Comparison of ENCODE assay signal across 16 mouse cellular contexts in the genomic region with DNA sequence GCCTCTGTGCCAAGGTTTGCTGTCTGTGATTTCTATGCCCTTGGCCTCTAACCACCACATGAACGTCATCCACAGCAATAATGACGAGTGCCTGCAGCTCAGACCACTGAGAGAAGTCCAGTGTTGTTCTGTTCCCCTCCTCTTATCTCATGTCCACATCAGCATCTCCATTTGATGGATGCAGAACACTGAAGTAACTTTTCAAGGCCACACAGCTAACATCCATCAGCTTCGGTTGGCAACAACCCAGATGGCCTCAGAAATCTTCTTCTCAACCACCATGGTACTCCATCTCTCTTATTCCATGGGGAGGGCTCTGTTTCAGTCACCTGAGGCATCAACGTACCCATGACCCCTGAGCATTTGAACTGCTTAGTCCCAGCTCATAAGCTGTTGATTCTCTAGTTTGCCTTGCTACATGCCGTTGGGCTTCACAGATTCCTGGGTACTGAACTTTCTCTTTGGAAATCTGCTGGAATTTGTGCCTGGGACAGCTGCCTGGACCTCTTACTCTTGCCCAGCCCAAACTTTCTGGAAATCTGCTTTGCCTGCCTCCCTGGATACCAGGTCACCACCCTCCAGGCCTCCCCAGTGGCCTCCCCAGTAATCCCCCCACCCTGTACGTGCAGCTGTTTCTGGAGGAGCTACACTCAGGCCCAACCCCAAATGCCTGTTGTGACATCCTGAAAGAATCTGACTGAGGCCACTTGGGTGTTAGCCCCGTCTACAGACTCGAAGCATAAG.
DNase-seq lines count a peak whose midpoint lies in the region; ATAC-seq lines count a peak whose summit lies in the region.
"Had no signal": no experiment of that assay in that cellular context is flagged by ENCODE, and none has a peak within 500 bp of the region (broad histone marks: within the 10 kb centered on the region; RNA-seq: fewer than 3 reads in every experiment).

No protein-coding gene starts in this region.

- no peaks in the 10 kb centered on the region for H3K9me3 ChIP-seq in heart, embryonic 12.5 days (replicated peaks)
- H3K9me3 ChIP-seq in hindbrain, embryonic 14.5 days (ENCODE audit: control insufficient read depth, low read length), result no peaks in the 10 kb centered on the region
- no peaks in the 10 kb centered on the region for H3K9me3 ChIP-seq in hindbrain, embryonic 10.5 days
- H3K9me3 ChIP-seq: hindbrain, embryonic 15.5 days; limb, embryonic 12.5 days; liver, embryonic 15.5 days; midbrain, embryonic 12.5 days had no signal

- no peaks in the 10 kb centered on the region for H3K36me3 ChIP-seq in heart, embryonic 12.5 days
- no peaks in the 10 kb centered on the region for H3K36me3 ChIP-seq in hindbrain, embryonic 14.5 days (replicated peaks; ENCODE audit: control insufficient read depth, insufficient read depth)
- no peaks in the 10 kb centered on the region for H3K36me3 ChIP-seq in hindbrain, embryonic 10.5 days
- H3K36me3 ChIP-seq: hindbrain, embryonic 15.5 days; limb, embryonic 12.5 days; liver, embryonic 15.5 days; midbrain, embryonic 12.5 days had no signal

- H3K9ac ChIP-seq in heart, embryonic 12.5 days, result no peak overlapping the region
- H3K9ac ChIP-seq in hindbrain, embryonic 14.5 days, result no peak overlapping the region
- H3K9ac ChIP-seq: hindbrain, embryonic 15.5 days; limb, embryonic 12.5 days; liver, embryonic 15.5 days; midbrain, embryonic 12.5 days had no signal

- WGBS in heart, embryonic 12.5 days, result 66% methylated on average over 8 of the region's 8 CpGs
- WGBS in hindbrain, embryonic 14.5 days, result 84% methylated on average over 8 of the region's 8 CpGs
- 80% methylated on average over 8 of the region's 8 CpGs for WGBS in hindbrain, embryonic 10.5 days

- no peaks in the 10 kb centered on the region for H3K27me3 ChIP-seq in heart, embryonic 12.5 days (replicated peaks)
- H3K27me3 ChIP-seq in hindbrain, embryonic 14.5 days (ENCODE audit: control insufficient read depth, insufficient read depth, low read length), result no peaks in the 10 kb centered on the region
- H3K27me3 ChIP-seq in hindbrain, embryonic 10.5 days (ENCODE audit: insufficient read depth, poor library complexity, severe bottlenecking), result no peaks in the 10 kb centered on the region
- H3K27me3 ChIP-seq: hindbrain, embryonic 15.5 days; limb, embryonic 12.5 days; liver, embryonic 15.5 days; midbrain, embryonic 12.5 days had no signal

- no peak overlapping the region for H3K27ac ChIP-seq in heart, embryonic 12.5 days (ENCODE audit: poor library complexity, severe bottlenecking)
- H3K27ac ChIP-seq in hindbrain, embryonic 14.5 days, result no peak overlapping the region
- no peak overlapping the region for H3K27ac ChIP-seq in hindbrain, embryonic 10.5 days
- H3K27ac ChIP-seq: hindbrain, embryonic 15.5 days; limb, embryonic 12.5 days; liver, embryonic 15.5 days; midbrain, embryonic 12.5 days had no signal

- ATAC-seq in heart, embryonic 12.5 days (ENCODE audit: insufficient number of reproducible peaks, low FRiP score), result no peak
- no peak for ATAC-seq in hindbrain, embryonic 14.5 days (ENCODE audit: low FRiP score)

- H3K4me3 ChIP-seq in heart, embryonic 12.5 days, result no peak overlapping the region
- no peak overlapping the region for H3K4me3 ChIP-seq in hindbrain, embryonic 14.5 days (replicated peaks; ENCODE audit: low read length)
- no peak overlapping the region for H3K4me3 ChIP-seq in hindbrain, embryonic 10.5 days
- H3K4me3 ChIP-seq: hindbrain, embryonic 15.5 days; limb, embryonic 12.5 days; liver, embryonic 15.5 days; midbrain, embryonic 12.5 days had no signal

- peak; percentile 97 for DNase-seq in heart, adult 11 months
- peak; percentile 39 for DNase-seq in adipocyte (ENCODE audit: low spot score)
- peak; percentile 71 for DNase-seq in gastrocnemius, adult 18-20 months (ENCODE audit: low spot score)
- DNase-seq in heart, postnatal 10 days, result peak; percentile 41 to 48
- DNase-seq in hindbrain, embryonic 14.5 days (ENCODE audit: low spot score), result no peak
- DNase-seq in liver, result no peak
- DNase-seq in hindbrain, embryonic 10.5 days (ENCODE audit: low spot score), result no peak
- DNase-seq: cerebellum, postnatal 25 days; kidney, adult 18-20 months; kidney, postnatal 4 days; right cerebral cortex, postnatal 25 days had no signal

- intact Hi-C loops in heart, postnatal 10 days (cut with DNase I), result no loop called here

- 0 out of 2 replicates have a peak, but pooled peaks cover 7% of the 10 kb centered on the region for H3K4me1 ChIP-seq in heart, embryonic 12.5 days (replicated peaks)
- no peaks in the 10 kb centered on the region for H3K4me1 ChIP-seq in hindbrain, embryonic 14.5 days (replicated peaks; ENCODE audit: control insufficient read depth, insufficient read depth, low read length)
- H3K4me1 ChIP-seq in hindbrain, embryonic 10.5 days (replicated peaks), result no peaks in the 10 kb centered on the region
- H3K4me1 ChIP-seq: hindbrain, embryonic 15.5 days; liver, embryonic 15.5 days; midbrain, embryonic 12.5 days had no signal

- H3K4me2 ChIP-seq in heart, embryonic 12.5 days, result no peak overlapping the region
- H3K4me2 ChIP-seq in hindbrain, embryonic 14.5 days (replicated peaks), result no peak overlapping the region
- H3K4me2 ChIP-seq: hindbrain, embryonic 15.5 days; limb, embryonic 12.5 days; liver, embryonic 15.5 days; midbrain, embryonic 12.5 days had no signal

Comparison
In these comparisons a context has a peak if more than half of its experiments do, and no peak if none do; other contexts are left out.
1. DNase-seq: peak in heart, adult 11 months (single experiment), adipocyte (single experiment), gastrocnemius, adult 18-20 months (single experiment) and heart, postnatal 10 days (2 of 2); none in hindbrain, embryonic 14.5 days (single experiment), liver (single experiment) and hindbrain, embryonic 10.5 days (single experiment).